Mouse (Mus musculus) testis, adult 2 months (tissue): ENCODE results near the gene Dennd2a. TPM values are rescaled to one million over a fixed set of nuclear protein-coding genes. Genes with fewer than 3 reads are reported as not detected.

Source experiments
- H3K27ac ChIP-seq: fragments of 200-500 bp; 2 replicates; pipeline ENCODE4 v1.5.1; 2012; ENCODE audit warnings: low read depth, low read length; ENCODE audit not compliant: control insufficient read depth, insufficient read depth
- H3K27me3 ChIP-seq: fragments of 200-500 bp; 2 replicates; pipeline ENCODE4 v1.6.1; 2012; ENCODE audit warnings: mild to moderate bottlenecking, low read length, moderate library complexity; ENCODE audit not compliant: control insufficient read depth, insufficient read depth
- H3K36me3 ChIP-seq: fragments of 200-500 bp; 2 replicates; pipeline ENCODE4 v1.6.1; 2012; ENCODE audit warnings: mild to moderate bottlenecking, low read length; ENCODE audit not compliant: control insufficient read depth, insufficient read depth
- H3K4me1 ChIP-seq: fragments of 200-500 bp; 2 replicates; pipeline ENCODE4 v1.6.1; 2012; ENCODE audit warnings: low read length; ENCODE audit not compliant: control insufficient read depth, insufficient read depth
- H3K4me3 ChIP-seq: fragments of 200-500 bp; 2 replicates; pipeline ENCODE4 v1.5.1; 2012; ENCODE audit warnings: low read depth, mild to moderate bottlenecking, low read length, moderate library complexity, mixed read lengths; ENCODE audit not compliant: control insufficient read depth
- CTCF ChIP-seq: fragments of 200-500 bp; IDR thresholded peaks from 2 replicates; pipeline ENCODE4 v1.5.1; 2012; ENCODE audit warnings: low read depth, mild to moderate bottlenecking, inconsistent platforms, low read length, moderate library complexity; ENCODE audit not compliant: control insufficient read depth, insufficient read depth, insufficient replicate concordance
- POLR2A ChIP-seq: fragments of 200-500 bp; IDR thresholded peaks from 2 replicates; pipeline ENCODE4 v1.6.1; 2012; ENCODE audit warnings: low read depth, mild to moderate bottlenecking, inconsistent platforms, low read length, moderate library complexity; ENCODE audit not compliant: control insufficient read depth
- polyA plus RNA-seq: library from polyadenylated mRNA; depleted of rRNA; stranded (reverse); fragments of >200 nt; gene quantifications from 2 replicates; pipeline ENCODE4 v1.2.3, GENCODE M21; 2012

Dennd2a gene
- polyA plus RNA-seq, 1 experiment, result 9.5 TPM

- Histone ChIP-seq H3K4me1 (no peaks in the 10 kb centered on the region), H3K27ac (no peak overlapping the region), H3K27me3 (no peaks in the 10 kb centered on the region), H3K36me3 (no peaks in the 10 kb centered on the region), H3K4me3 (no peak overlapping the region)
- TF ChIP-seq CTCF, result no peak
- TF ChIP-seq POLR2A, result no peak
These were observed 42.5 kb downstream of the Dennd2a start for GRCm38 (mm10) chr6:39515040-39515738.

- H3K4me3 ChIP-seq, result no peak overlapping the region
- no peaks in the 10 kb centered on the region for H3K27me3 ChIP-seq
- TF ChIP-seq POLR2A (no peak), CTCF (no peak)
- no peaks in the 10 kb centered on the region for H3K4me1 ChIP-seq
- no peaks in the 10 kb centered on the region for H3K36me3 ChIP-seq
- no peak overlapping the region for H3K27ac ChIP-seq
These were observed 54.2 kb downstream of the Dennd2a start for GRCm38 (mm10) chr6:39503476-39503875.

GRCm38 (mm10) chr6:39497165-39497564 lies 60.5 kb downstream of the Dennd2a start:
- TF ChIP-seq POLR2A (no peak), CTCF (no peak)
- Histone ChIP-seq H3K27me3 (no peaks in the 10 kb centered on the region), H3K4me3 (no peak overlapping the region), H3K4me1 (no peaks in the 10 kb centered on the region), H3K27ac (no peak overlapping the region), H3K36me3 (no peaks in the 10 kb centered on the region)

GRCm38 (mm10) chr6:39493129-39493714 lies 64.4 kb downstream of the Dennd2a start:
- H3K27me3 ChIP-seq, result no peaks in the 10 kb centered on the region
- TF ChIP-seq CTCF (no peak), POLR2A (no peak)
- H3K36me3 ChIP-seq, result no peaks in the 10 kb centered on the region
- H3K4me3 ChIP-seq, result no peak overlapping the region
- no peak overlapping the region for H3K27ac ChIP-seq
- no peaks in the 10 kb centered on the region for H3K4me1 ChIP-seq

GRCm38 (mm10) chr6:39492161-39492560 lies 65.5 kb downstream of the Dennd2a start:
- Histone ChIP-seq H3K27me3 (no peaks in the 10 kb centered on the region), H3K4me1 (no peaks in the 10 kb centered on the region), H3K36me3 (no peaks in the 10 kb centered on the region), H3K4me3 (no peak overlapping the region), H3K27ac (no peak overlapping the region)
- TF ChIP-seq CTCF (no peak), POLR2A (no peak)

GRCm38 (mm10) chr6:39491203-39491602 lies 66.5 kb downstream of the Dennd2a start:
- Histone ChIP-seq H3K4me1 (no peaks in the 10 kb centered on the region), H3K4me3 (no peak overlapping the region), H3K27ac (no peak overlapping the region), H3K27me3 (no peaks in the 10 kb centered on the region), H3K36me3 (no peaks in the 10 kb centered on the region)
- TF ChIP-seq POLR2A, result no peak
- no peak for TF ChIP-seq CTCF

GRCm38 (mm10) chr6:39488292-39488691 lies 69.4 kb downstream of the Dennd2a start:
- Histone ChIP-seq H3K27me3 (no peaks in the 10 kb centered on the region), H3K36me3 (no peaks in the 10 kb centered on the region), H3K27ac (no peak overlapping the region), H3K4me3 (no peak overlapping the region; the same call in 1 of the 2 replicates), H3K4me1 (no peaks in the 10 kb centered on the region)
- TF ChIP-seq POLR2A (no peak), CTCF (no peak)

GRCm38 (mm10) chr6:39483656-39484055 lies 74.0 kb downstream of the Dennd2a start:
- Histone ChIP-seq H3K27me3 (no peaks in the 10 kb centered on the region), H3K4me3 (no peak overlapping the region), H3K36me3 (no peaks in the 10 kb centered on the region), H3K27ac (no peak overlapping the region), H3K4me1 (no peaks in the 10 kb centered on the region; the same call in 1 of the 2 replicates)
- TF ChIP-seq CTCF (no peak; the same call in 1 of the 2 replicates), POLR2A (no peak)
